17 mouse cellular contexts compared by ENCODE assay signal in genomic region chr10:30883085-30883760, GRCm38 (mm10). TPM values are rescaled to one million over a fixed set of nuclear protein-coding genes. Genes with fewer than 3 reads are reported as not detected.
DNase-seq lines count a peak whose midpoint lies in the region; ATAC-seq and TF ChIP-seq lines count a peak whose summit lies in the region.
"Had no signal": no experiment of that assay in that cellular context is flagged by ENCODE, and none has a peak within 500 bp of the region (broad histone marks: within the 10 kb centered on the region; RNA-seq: fewer than 3 reads in every experiment).

No protein-coding gene starts in this region.

- no peak overlapping the region for H3K4me3 ChIP-seq in hindbrain, embryonic 12.5 days
- no peak overlapping the region for H3K4me3 ChIP-seq in hindbrain, embryonic 10.5 days
- no peak overlapping the region for H3K4me3 ChIP-seq in hindbrain, postnatal 0 days (ENCODE audit: low read length)
- no peak overlapping the region for H3K4me3 ChIP-seq in neural tube, embryonic 12.5 days
- H3K4me3 ChIP-seq: gastrocnemius, adult 2 months; limb, embryonic 12.5 days had no signal

- no peak for DNase-seq in hindbrain, embryonic 10.5 days (ENCODE audit: low spot score)
- peak; percentile 2 for DNase-seq in hindbrain, postnatal 0 days (ENCODE audit: low spot score)
- no peak for DNase-seq in liver
- no peak for DNase-seq in testis, postnatal 14 days (ENCODE audit: low spot score)
- DNase-seq in lung, adult 18-20 months: no peak
- DNase-seq: cerebellum, adult 11-12 months; gastrocnemius, adult 2 months; heart, postnatal 14 days; kidney, adult 11 months; kidney, postnatal 14 days; lung, adult 2 months; right cerebral cortex, postnatal 25 days; thymus, adult 2 months had no signal

- H3K36me3 ChIP-seq in hindbrain, embryonic 12.5 days: no peaks in the 10 kb centered on the region
- no peaks in the 10 kb centered on the region for H3K36me3 ChIP-seq in hindbrain, embryonic 10.5 days
- H3K36me3 ChIP-seq in hindbrain, postnatal 0 days (ENCODE audit: insufficient read depth, low read length): no peaks in the 10 kb centered on the region
- no peaks in the 10 kb centered on the region for H3K36me3 ChIP-seq in neural tube, embryonic 12.5 days
- H3K36me3 ChIP-seq: limb, embryonic 12.5 days had no signal

- no peak overlapping the region for H3K9ac ChIP-seq in hindbrain, embryonic 12.5 days
- H3K9ac ChIP-seq in hindbrain, postnatal 0 days (replicated peaks; ENCODE audit: low read length): no peak overlapping the region
- H3K9ac ChIP-seq in neural tube, embryonic 12.5 days: no peak overlapping the region
- H3K9ac ChIP-seq: limb, embryonic 12.5 days had no signal

- no peak overlapping the region for H3K4me2 ChIP-seq in hindbrain, embryonic 12.5 days (replicated peaks)
- H3K4me2 ChIP-seq in hindbrain, postnatal 0 days (ENCODE audit: low read depth, low read length): no peak overlapping the region
- no peak overlapping the region for H3K4me2 ChIP-seq in neural tube, embryonic 12.5 days (replicated peaks)
- H3K4me2 ChIP-seq: limb, embryonic 12.5 days had no signal

- no peak for TF ChIP-seq CTCF in hindbrain, postnatal 0 days (IDR thresholded peaks at IDR 0.05; ENCODE audit: low read depth)

- no peaks in the 10 kb centered on the region for H3K9me3 ChIP-seq in hindbrain, embryonic 12.5 days (replicated peaks)
- H3K9me3 ChIP-seq in hindbrain, embryonic 10.5 days: no peaks in the 10 kb centered on the region
- H3K9me3 ChIP-seq in hindbrain, postnatal 0 days (ENCODE audit: low read length): no peaks in the 10 kb centered on the region
- H3K9me3 ChIP-seq in neural tube, embryonic 12.5 days: no peaks in the 10 kb centered on the region
- H3K9me3 ChIP-seq: limb, embryonic 12.5 days had no signal

- H3K4me1 ChIP-seq in hindbrain, embryonic 12.5 days: peaks cover 5% of the 10 kb centered on the region; the same call in 1 of the 2 replicates
- H3K4me1 ChIP-seq in hindbrain, embryonic 10.5 days (replicated peaks): peaks cover 7% of the 10 kb centered on the region
- H3K4me1 ChIP-seq in hindbrain, postnatal 0 days (ENCODE audit: insufficient read depth, low read length): no peaks in the 10 kb centered on the region
- H3K4me1 ChIP-seq in neural tube, embryonic 12.5 days: peaks cover 7% of the 10 kb centered on the region

- 33% methylated on average over 4 of the region's 4 CpGs for WGBS in hindbrain, embryonic 12.5 days
- 58% methylated on average over 4 of the region's 4 CpGs for WGBS in hindbrain, embryonic 10.5 days
- WGBS in hindbrain, postnatal 0 days: 25% methylated on average over 4 of the region's 4 CpGs
- 18% methylated on average over 4 of the region's 4 CpGs for WGBS in neural tube, embryonic 12.5 days

- 0 out of 2 replicates have a peak overlapping the region, but pooled peaks have one; percentile 17 for H3K27ac ChIP-seq in hindbrain, embryonic 12.5 days
- no peak overlapping the region for H3K27ac ChIP-seq in hindbrain, embryonic 10.5 days
- no peak overlapping the region for H3K27ac ChIP-seq in hindbrain, postnatal 0 days
- H3K27ac ChIP-seq in neural tube, embryonic 12.5 days: no peak overlapping the region
- H3K27ac ChIP-seq: gastrocnemius, adult 2 months; limb, embryonic 12.5 days had no signal

- H3K27me3 ChIP-seq in hindbrain, embryonic 12.5 days: no peaks in the 10 kb centered on the region
- no peaks in the 10 kb centered on the region for H3K27me3 ChIP-seq in hindbrain, embryonic 10.5 days (ENCODE audit: insufficient read depth, poor library complexity, severe bottlenecking)
- H3K27me3 ChIP-seq in hindbrain, postnatal 0 days (ENCODE audit: insufficient read depth, low read length): no peaks in the 10 kb centered on the region
- no peaks in the 10 kb centered on the region for H3K27me3 ChIP-seq in neural tube, embryonic 12.5 days (replicated peaks)
- H3K27me3 ChIP-seq: limb, embryonic 12.5 days had no signal

- ATAC-seq in hindbrain, embryonic 12.5 days (ENCODE audit: low FRiP score): no peak
- ATAC-seq in common myeloid progenitor, adult 5-6 weeks (replicated peaks; ENCODE audit: low read depth, poor library complexity, severe bottlenecking): peak; percentile 71
- ATAC-seq in hindbrain, postnatal 0 days: no peak
- ATAC-seq in neural tube, embryonic 12.5 days (ENCODE audit: low FRiP score, low read depth): peak; percentile 91

RNA-seq across cellular contexts. Expression of gene Hey2, which starts 40.6 kb away (rescaled TPM):
- 6.7 and 8.1 TPM in 2 replicates for polyA plus RNA-seq in hindbrain, embryonic 12.5 days (2016; fragmentation: Nextera tagmentation; extraction: Ambion mirVana)
- 4.4 and 6.0 TPM in 2 replicates for polyA plus RNA-seq in hindbrain, embryonic 10.5 days (2016; fragmentation: Nextera tagmentation; extraction: Ambion mirVana)
- total RNA-seq in common myeloid progenitor, adult 5-6 weeks (2017): not detected in 2 replicates
- 7.2 and 10.2 TPM in 2 replicates for total RNA-seq in hindbrain, postnatal 0 days (2014; rRNA removed)
- polyA plus RNA-seq in hindbrain, postnatal 0 days (2015; fragmentation: Nextera tagmentation; extraction: Ambion mirVana): 3.9 and 4.4 TPM in 2 replicates
- polyA plus RNA-seq in neural tube, embryonic 12.5 days (2016; fragmentation: Nextera tagmentation; extraction: Ambion mirVana): 9.2 and 9.8 TPM in 2 replicates

Comparison
In these comparisons a context has a peak if more than half of its experiments do, and no peak if none do; other contexts are left out.
1. ATAC-seq: peak in common myeloid progenitor, adult 5-6 weeks (single experiment) and neural tube, embryonic 12.5 days (single experiment); none in hindbrain, embryonic 12.5 days (single experiment) and hindbrain, postnatal 0 days (single experiment).